Mouse (Mus musculus) liver, postnatal 0 days (tissue): ENCODE results near the gene Rbm20.

ENCODE experiments used
- CTCF ChIP-seq: sonication (generic); IDR thresholded peaks from 2 replicates; pipeline ENCODE4 v1.5.1; 2016; ENCODE audit warnings: antibody characterized with exemption, low read depth
- EP300 ChIP-seq: IDR thresholded peaks from 2 replicates; pipeline ENCODE4 v1.6.1; 2016; ENCODE audit warnings: antibody characterized with exemption, low read depth, mild to moderate bottlenecking

DNA sequence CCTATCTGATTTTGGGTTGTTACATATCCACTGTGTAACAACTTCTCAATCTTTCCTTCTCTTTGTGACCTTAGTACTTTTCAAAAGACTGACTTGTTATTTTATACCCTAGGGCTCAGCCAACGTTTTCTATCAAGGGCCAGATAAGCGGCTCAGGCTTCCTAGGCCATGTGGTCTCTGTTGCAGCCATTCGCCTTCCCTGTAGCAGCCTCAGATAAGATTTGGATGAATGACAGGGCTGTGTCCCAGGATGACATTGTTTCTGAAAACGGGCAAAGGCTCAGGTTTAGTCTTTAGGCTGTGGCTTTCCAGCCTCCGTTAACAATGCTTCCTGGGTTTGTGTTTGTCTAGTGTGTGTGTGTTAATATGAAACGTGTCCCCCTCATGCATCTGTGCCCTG, 36.3 kb downstream of the Rbm20 start:
- TF ChIP-seq CTCF (no peak), EP300 (no peak)
